Mouse (Mus musculus): ENCODE measurements around the gene Tasp1.
"Not testable (repeated sequence)": the region's sequence is repeated elsewhere in the genome, so short reads cannot be mapped to it uniquely, and the experiment has no call there.

Tasp1 gene

GRCm38 (mm10) chr2:140051607-140052126, 14.9 kb downstream of the Tasp1 start:
- DNase-seq (ENCODE audit: low spot score) = no peak

GRCm38 (mm10) chr2:140042522-140043131, 24.0 kb downstream of the Tasp1 start:
- no peak for DNase-seq (ENCODE audit: low spot score)

- DNase-seq (ENCODE audit: low spot score) = no peak
These were observed 24.5 kb downstream of the Tasp1 start for GRCm38 (mm10) chr2:140042081-140042480.

GRCm38 (mm10) chr2:140037459-140037858, 29.1 kb downstream of the Tasp1 start:
- DNase-seq (ENCODE audit: low spot score) = no peak

- no peak for DNase-seq (ENCODE audit: low spot score)
These were observed 29.8 kb downstream of the Tasp1 start for GRCm38 (mm10) chr2:140036854-140037253.

- no peak for DNase-seq (ENCODE audit: low spot score)
These were observed 41.7 kb downstream of the Tasp1 start for GRCm38 (mm10) chr2:140024937-140025336.

GRCm38 (mm10) chr2:140007406-140007805, 59.2 kb downstream of the Tasp1 start:
- no peak for DNase-seq (ENCODE audit: low spot score)

GRCm38 (mm10) chr2:139998170-139998569, 68.4 kb downstream of the Tasp1 start:
- DNase-seq (ENCODE audit: low spot score) = no peak

GRCm38 (mm10) chr2:139989907-139990306, 76.7 kb downstream of the Tasp1 start:
- not testable (repeated sequence) for DNase-seq (ENCODE audit: low spot score)

- no peak for DNase-seq (ENCODE audit: low spot score)
These were observed 99.2 kb downstream of the Tasp1 start for GRCm38 (mm10) chr2:139967451-139967850.

- DNase-seq (ENCODE audit: low spot score) = peak; percentile 52
These were observed 100.3 kb downstream of the Tasp1 start for GRCm38 (mm10) chr2:139966288-139966687.

- DNase-seq (ENCODE audit: low spot score) = no peak
These were observed 117.8 kb downstream of the Tasp1 start for GRCm38 (mm10) chr2:139948843-139949242.

GRCm38 (mm10) chr2:139937581-139937980, 129.0 kb downstream of the Tasp1 start:
- DNase-seq (ENCODE audit: low spot score) = no peak

- no peak for DNase-seq (ENCODE audit: low spot score)
These were observed 132.0 kb downstream of the Tasp1 start for GRCm38 (mm10) chr2:139934577-139934976.

GRCm38 (mm10) chr2:139934033-139934572, 132.5 kb downstream of the Tasp1 start:
- DNase-seq (ENCODE audit: low spot score) = no peak

- DNase-seq (ENCODE audit: low spot score) = no peak
These were observed 134.4 kb downstream of the Tasp1 start for GRCm38 (mm10) chr2:139932211-139932610.

GRCm38 (mm10) chr2:139924937-139925336, 141.7 kb downstream of the Tasp1 start:
- no peak for DNase-seq (ENCODE audit: low spot score)

GRCm38 (mm10) chr2:139921395-139921794, 145.2 kb downstream of the Tasp1 start:
- DNase-seq (ENCODE audit: low spot score) = not testable (repeated sequence)

GRCm38 (mm10) chr2:139919757-139920156, 146.8 kb downstream of the Tasp1 start:
- DNase-seq (ENCODE audit: low spot score) = no peak

- DNase-seq (ENCODE audit: low spot score) = no peak
These were observed 160.0 kb downstream of the Tasp1 start for GRCm38 (mm10) chr2:139906441-139907157.

- no peak for DNase-seq (ENCODE audit: low spot score)
These were observed 175.1 kb downstream of the Tasp1 start for GRCm38 (mm10) chr2:139891405-139892089.

- DNase-seq (ENCODE audit: low spot score) = no peak
These were observed 182.4 kb downstream of the Tasp1 start for GRCm38 (mm10) chr2:139884264-139884637.
